Mouse (Mus musculus) adrenal gland, postnatal 36 days (tissue): Measurements from ENCODE around the gene Ppm1l. TPM values are rescaled to one million over a fixed set of nuclear protein-coding genes. Genes with fewer than 3 reads are reported as not detected.

Experiments used
- DNase-seq, 2 experiments: peaks; one replicate each; pipeline ENCODE4 v3.0.0; 2021; ENCODE audit warnings: mixed read lengths in 1 of 2
- total RNA-seq, 2 experiments: library from RNA; stranded (reverse); gene quantifications; 2 replicates each; pipeline ENCODE4 v1.2.3; 2021

The Ppm1l gene
- total RNA-seq, 2 experiments from 2014 or later: 13.5 to 15.9 TPM

DNA sequence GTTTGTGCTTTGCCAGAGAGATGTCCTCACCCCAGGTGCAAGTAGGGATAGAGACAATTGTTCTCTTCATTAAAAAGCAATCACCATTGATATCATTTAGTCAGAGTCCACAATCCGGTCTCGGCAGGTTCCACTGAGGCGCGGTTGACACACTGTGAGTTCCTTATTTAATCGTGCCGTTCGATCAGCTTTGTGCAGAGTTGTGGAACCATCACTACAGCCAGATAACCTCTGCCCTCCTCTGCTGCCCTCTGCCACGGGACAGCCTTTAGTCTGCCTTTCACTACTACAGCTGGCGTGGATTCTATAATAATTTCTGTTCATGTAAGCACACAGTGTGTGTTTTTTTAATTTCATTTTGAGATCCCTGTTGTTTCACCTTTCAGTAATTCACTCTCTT, 17.2 kb downstream of the Ppm1l start:
- no peak for DNase-seq

DNA sequence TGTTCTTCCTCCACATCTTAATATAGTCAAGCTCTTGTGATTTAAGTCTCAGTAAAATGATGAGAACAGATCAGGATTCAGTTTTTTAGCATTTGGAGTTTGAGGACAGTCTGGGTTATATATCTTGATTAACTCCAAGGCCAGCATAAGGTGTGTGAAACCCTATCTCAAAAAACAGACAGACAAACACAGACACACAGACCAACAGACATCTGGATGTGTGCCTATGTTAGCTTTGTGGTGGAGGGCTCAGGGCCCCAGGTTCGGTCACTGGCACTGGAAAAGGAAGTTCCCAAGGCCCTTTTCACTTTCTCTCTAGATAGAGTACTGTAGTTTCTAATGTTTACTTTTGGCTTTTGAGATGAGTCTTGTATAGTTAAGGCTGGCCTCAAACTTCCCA, 23.8 kb downstream of the Ppm1l start:
- DNase-seq: no peak

DNA sequence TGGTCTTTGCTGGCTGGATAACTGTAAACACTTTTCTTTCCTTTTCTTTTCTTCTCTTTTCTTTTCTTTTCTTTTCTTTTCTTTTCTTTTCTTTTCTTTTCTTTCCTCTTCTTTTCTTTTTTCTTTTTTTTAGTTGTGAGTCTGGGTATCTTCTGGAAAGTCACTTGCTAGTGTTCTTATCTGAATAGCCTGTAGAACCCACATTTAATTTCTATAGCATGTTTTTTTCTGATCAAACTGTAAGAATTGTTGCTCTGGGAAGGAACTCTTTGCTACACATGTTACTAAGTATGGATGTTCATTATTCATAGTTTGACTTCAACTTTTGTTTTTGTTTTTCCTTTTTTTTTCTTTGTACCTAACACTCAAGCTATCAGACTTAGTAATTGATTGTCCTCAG, 24.3 kb downstream of the Ppm1l start:
- DNase-seq: no peak

DNA sequence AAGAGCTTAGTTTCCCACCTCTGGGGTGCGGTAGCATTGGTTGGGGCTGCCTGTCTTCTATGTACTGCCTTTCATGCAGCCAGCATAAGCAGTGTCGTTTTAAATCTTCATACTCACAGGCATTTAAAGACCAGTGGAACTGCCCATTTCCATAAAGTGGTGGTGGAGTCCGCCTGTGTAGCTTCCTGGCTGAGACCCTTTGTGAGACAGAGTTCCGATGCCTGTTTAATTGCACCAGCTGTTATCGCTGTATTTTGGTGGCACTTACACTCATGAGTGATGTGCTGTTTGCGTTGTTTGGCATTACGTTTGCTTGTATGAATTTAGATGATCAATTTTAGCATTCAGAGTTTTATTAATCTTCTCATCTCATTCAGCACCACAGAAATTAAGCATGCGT, 24.9 kb downstream of the Ppm1l start:
- no peak for DNase-seq

DNA sequence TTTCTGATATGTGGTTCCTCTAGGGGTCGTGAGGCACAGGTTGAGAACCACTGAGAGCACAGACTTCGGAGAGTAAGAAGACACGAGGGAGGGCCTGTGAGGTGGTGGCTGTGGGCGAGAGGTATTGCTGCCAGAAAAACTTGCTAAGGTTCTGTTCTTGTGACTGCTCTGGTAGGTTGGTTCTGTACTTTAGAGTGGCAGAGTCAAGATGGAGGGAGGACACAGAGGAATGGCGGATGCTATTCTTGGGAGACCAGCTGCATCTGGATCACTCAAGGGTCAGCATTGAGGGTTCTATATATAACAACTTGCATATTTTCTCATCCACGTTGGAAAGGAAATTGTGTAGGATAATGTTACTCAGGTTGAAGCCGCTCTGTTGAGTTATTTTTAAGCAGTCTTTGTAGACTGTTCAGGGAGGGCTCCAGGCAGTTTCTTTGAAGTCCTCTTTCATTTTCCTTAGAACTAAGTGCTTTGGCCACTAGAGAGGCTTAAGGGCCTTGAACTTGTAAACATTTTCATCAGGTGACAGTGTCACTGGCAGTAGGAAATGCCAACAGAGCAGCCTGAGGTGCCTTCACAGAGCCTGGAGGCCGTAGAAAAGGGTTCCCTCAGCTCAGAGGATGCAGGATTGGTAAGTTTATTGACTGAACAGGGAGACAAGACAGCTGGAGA, 25.7 kb downstream of the Ppm1l start:
- DNase-seq: no peak

DNA sequence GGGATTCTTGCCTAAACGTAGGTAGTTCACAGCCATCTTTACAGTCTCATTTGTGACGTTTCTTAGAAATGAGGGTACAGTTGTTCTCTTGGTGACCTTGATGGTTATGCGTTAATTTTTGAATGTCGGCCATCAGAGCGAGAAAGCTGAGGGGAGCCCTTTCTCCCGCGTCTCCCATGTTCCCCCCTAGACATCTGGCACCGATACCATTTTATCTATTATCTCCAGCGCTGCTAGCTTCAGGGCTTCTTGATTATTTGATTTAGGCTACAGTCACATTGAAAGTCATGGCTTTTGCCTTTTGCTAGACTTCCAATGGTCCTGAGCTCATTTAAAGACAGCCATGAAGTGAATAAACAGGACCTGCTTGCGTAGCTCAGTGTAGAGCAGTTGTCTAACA, 26.5 kb downstream of the Ppm1l start:
- DNase-seq: no peak

DNA sequence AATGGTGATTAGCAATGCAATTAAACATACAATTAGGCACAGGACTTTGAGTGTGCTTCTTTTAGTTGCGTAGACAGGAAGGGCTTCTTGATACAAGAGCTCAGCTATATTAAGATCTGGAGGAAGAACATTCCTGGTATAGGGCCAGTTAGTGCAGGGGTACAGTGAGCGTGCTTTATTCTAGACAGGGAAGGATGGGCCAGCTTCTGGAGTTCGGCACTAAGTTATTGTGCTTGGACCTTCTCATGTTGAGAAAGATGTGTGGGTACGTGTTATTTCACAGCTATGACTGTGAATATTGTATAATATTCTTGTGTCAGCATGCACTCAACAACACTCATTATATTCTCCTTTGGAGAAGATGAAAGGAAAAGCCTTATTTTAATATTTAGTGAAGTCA, 29.9 kb downstream of the Ppm1l start:
- no peak for DNase-seq

DNA sequence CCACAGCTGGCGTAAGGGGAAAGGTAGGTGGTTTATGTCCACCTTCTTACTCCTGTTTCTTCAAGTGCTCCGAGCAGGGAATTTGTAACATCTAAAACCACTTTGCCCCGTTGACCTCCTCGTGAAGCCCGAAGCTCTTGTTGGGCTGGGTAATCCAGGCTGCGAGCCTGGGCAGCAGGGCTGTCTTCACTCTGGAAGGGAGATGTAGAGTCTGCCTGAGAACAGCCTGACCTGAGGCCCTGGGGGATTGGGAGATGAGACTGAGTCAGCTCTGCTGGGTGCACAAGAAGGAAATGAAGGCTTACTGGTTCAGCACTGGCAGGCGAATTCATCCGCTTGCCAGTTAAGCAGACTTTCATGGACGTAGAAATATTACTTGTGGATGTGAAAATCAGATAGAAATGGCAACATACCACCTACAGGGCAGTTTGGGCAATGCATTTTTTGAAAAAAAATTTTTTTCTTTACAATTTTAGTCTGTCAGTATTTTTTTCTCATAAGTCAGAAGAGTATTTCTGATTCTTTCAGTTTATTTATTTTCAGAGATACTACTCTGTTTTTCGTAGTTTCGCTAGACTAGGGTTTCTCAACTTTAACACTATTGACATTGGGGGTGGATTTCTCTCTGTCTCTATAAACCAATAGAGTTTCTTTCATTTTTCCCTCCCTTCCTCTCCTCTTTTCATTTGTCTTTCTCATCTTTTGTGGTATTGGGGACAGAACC, 31.7 kb downstream of the Ppm1l start:
- no peak for DNase-seq

DNA sequence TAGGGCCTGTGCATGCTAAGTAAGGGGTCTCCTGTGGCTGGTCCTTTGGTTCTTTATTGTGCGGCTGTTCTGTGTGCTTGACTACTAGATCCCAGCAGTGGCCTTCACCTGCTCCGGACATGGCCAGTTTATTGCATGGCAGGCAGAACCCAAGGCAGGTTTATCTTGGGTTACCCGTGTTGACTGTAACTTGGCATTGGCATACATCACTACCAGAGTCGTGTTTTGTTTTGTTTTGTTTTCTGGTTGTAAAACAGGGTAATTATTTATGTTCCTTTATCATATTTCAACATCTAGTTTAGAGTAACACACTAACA, 32.2 kb downstream of the Ppm1l start:
- DNase-seq: no peak

DNA sequence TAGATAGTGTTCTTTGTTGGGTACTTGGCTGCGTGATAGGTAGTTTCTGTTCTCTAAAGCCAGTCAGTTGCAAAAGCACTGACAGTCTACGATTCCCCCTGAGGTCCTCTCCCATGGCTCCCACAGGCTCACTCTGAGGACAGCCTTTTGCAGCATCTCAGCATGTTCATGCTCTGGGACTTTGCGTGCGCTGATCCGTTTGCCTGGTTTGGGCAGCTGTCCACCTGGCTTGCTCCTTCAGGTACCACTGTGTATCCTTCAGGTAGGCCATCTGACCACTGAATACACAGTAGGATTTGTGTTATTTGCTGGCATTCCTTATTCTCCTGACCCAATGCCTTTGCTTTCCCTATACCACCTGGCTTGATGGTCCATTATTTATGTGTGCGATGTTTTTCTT, 33.3 kb downstream of the Ppm1l start:
- DNase-seq: no peak

DNA sequence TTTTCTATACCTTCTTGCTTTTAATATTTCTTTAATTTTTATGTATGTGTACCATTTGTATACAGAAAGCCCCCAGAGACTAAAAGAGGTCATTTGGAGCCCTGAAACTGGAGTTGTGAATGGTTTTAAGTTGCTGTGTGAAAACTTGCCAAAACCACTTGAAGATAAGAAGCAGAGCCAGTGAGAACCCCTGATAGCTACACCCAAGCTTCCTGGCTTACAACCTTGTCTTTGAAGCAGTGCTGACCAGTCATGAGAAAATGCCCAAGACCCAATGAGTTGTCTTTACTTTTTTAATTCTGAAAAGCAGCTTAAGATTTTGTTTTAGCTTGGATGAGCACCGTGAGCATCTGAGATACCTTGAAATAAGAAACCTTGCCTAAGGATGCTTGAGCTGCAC, 35.5 kb downstream of the Ppm1l start:
- no peak for DNase-seq

DNA sequence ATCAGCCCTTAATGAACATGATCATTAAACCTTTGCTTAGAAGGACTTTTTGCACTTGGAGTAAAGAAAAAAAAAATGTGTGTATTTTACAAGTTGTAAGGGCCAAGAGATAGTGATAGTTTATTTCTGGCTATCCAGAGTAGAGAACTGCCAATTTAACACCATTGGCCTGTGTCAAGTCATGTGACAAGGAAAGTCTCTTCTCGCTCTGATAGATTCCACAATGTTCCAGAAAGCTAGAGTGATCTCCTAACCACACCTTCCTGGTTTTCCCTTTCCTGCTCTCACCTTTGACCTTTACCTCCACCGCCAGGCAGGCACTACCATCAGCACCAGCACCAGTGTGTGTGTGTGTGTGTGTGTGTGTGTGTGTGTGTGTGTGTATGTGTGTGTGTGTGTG, 38.0 kb downstream of the Ppm1l start:
- DNase-seq: no peak

DNA sequence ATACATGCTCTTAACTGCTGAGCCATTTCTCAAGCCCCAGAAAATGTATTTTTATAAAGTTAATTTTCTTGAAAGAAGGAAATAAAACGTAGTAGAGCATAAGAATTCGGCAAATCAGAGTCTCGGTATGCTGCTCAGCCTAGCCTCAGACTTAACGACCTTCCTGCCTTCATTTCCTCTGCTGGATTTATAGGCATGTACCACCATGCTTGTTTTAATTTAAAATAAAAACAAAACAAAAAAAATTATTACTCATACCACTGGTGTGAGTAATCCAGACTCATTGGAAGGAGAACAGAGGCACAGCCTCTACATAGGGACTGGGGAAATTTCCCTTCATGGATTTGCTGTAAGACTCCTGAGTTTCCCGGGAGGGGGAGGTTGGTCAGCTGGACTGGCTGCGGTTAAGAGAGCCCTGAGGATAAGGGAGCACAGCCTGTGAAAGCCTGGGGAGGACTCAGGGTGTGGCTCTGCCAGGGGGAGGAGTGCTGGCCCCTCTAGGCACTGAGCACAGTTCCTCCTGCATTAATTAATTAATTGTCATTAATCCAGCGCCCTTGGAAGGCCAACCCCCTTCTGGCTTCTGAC, 39.5 kb downstream of the Ppm1l start:
- no peak for DNase-seq

DNA sequence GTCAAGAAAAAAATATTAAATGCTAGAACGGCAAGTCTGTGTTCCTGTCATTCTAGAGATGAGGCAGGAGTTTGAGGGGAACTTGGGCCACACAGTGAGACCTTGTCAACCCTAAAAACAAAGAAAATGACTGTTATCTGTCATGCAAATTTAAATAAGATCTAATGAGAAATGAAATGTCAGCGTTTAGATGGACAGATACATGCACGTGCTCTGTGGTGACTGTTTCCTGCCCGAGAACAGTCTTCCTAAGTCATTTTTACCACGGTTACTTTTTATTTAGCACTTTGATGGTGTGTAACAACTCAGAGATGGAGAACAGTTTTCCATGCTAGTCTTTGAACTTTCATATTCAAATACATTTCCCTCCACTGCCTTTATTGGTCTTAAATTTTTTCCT, 40.1 kb downstream of the Ppm1l start:
- no peak for DNase-seq

DNA sequence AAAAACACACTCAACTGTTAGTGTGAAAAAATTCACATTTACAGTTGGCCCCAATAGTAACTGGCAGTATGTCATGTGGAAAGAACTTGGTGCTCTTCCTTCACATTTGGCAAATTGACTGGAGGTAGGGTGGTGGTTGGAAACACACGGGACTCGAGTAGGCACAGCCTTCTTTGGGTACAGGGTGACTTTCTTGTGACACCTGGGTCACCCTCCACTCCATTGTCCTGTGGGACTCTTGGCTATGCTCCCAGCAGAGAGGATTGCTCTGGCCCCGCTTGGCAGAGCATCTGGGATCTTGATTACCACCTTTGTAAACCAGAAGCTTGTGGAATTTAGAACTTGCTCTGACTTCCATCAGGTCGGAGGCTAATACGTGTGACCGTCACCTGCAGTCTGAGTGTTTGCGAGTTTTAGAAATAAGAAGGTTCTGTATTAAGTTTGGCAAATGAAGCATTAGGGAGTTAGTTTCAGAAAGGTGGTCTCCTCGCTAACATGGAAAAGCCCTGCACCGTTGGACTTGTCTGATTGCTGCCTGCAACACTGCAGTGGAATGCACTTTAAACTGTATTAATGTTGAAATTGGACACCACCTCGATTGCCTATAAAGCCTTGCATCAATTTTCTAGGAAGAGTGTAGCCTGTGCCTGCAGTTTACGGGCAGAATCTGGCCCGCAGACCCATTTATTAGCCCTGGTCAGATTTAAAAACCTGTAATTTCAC, 41.4 kb downstream of the Ppm1l start:
- DNase-seq: no peak

DNA sequence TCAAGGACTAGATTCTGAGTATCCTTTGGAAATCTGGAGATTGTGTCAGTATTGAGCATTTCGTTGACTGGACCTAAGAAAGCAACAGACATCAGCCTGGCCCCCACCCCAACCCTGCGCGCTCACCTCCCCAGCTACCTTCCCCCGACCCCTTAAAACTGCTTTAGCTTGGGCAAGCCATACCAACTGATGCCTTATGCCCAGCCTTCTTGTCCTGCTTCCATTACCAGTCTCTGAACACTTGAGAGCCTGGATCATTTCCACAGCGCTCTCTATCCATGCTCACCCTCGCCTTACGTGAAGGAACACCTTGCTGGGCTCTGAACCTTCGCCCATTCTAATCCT, 41.9 kb downstream of the Ppm1l start:
- no peak for DNase-seq

DNA sequence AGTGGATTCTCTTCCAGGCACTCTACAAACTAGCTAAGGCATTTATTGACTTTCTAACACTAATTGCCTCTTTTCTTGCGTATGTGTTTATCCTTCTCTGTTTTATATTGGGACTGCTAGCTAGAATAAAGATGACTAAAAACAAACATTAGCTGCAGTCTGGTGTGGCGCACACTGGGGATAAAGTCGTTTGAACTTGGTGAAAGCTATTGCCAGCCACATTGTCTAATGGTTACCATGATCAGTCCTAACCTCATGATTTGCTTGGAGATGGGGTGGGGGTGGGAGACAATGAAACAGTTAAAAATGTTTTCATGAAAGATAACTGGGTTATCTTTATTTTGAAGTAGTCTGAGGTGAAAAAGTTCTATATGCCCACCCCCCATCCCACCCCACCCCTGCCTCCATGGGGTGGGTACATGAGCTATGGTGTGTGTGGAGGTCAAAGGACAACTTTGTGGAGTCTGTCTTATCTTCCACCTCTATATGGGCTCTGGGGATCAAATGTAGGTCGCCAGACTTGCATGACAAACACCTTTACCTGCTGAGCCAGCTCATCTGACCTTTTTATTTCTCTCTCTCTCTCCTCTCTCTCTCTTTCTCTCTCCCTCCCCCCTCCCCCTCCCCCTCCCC, 43.7 kb downstream of the Ppm1l start:
- no peak for DNase-seq

DNA sequence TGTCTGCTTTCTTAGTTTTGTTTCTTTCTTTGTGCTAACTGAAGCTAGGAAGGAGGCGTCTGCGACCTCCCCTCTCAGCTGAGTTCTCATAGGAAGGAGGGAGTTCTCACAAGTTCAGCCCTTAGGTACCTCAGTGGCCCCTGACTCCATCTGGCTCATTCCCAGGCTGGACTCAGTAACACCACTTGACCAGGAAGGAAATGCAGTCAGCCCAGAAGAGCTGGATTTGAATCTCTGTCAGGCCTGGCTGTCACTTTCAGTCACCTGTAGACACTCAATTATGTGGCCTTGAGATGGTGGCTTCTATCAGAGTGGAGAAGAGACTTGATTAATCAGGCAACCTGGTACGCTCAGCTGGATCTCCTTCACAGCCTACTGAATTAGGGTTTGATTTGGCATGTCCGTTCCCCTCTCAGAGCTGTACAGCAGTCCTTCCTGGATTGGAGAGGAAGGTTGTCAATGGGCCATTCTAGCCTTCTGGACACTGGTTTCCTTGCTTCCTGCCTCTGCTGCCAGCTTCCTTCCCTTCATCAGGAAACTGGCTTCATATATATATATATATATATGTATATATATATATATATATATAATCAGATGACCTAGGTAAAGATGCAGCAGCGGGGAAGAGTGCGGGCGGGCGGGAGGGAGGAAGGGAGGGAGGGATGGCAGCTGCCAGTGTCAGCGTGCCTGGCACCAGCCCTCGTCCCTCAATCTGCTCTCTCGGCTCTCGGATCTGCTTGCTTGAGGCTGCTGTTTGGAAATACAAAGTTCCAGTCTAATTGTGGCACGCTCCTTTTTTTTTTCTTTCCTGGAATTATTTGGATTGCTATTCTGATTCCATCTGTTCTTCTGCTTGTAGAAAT, 45.1 kb downstream of the Ppm1l start:
- no peak for DNase-seq

DNA sequence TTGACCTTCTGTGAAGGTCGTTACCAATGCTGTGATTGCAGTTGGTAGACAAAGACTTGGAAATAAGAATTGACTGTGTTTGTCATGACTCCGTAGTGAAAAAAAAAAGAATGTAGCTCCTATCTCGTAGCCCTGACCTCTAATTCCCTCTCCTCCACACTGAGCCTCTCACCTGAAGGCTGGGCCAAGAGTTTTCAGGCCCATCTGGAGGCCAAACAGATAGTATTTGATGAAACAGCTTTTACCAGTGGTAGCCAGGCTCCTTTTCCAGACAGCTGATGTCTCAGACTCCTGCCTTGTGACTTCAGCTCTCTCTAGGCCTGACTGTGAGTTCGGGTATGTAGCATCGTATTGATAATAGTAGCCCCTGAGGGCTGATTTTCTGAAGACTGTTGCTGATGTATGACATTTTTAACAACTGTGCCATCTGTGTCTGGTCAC, 45.7 kb downstream of the Ppm1l start:
- DNase-seq: no peak

DNA sequence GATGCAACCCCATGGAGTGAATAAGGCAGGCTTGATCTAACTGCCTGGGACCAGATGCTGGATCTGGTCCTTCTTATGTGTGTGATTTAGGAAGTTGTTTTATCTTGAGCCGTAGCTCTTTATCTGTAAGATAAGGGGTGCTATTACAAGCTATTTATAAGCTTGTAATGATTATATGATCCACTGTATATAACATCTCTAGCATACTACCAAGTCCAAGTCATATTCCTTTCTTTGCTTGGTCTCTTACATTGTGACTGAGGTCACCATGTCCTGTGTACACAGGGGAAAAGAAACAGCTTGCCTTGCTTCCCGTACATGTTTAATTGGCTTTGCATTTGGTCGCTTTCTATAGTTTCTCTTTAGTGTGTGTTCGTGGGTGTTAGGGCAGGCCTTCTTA, 46.2 kb downstream of the Ppm1l start:
- no peak for DNase-seq

DNA sequence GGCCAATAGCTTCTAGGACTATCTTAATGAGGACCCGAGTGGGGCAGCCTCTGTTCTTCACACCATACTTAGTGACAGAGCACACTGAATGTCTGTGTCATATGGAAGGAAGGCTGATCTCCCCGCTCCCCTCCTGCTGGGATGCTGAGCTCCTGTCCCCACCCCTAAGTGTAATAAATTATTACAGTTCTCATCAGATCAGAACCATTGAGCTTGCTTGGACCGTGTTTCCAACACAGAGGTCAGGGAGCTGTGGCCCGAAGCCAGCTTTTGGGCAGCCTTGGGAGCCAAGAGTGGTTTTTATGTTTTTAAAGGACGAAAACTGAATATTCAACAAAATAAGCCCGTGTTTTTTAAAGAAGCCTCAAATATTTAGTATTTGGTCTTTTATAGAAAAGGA, 47.5 kb downstream of the Ppm1l start:
- DNase-seq: peak; percentile 50 to 54

DNA sequence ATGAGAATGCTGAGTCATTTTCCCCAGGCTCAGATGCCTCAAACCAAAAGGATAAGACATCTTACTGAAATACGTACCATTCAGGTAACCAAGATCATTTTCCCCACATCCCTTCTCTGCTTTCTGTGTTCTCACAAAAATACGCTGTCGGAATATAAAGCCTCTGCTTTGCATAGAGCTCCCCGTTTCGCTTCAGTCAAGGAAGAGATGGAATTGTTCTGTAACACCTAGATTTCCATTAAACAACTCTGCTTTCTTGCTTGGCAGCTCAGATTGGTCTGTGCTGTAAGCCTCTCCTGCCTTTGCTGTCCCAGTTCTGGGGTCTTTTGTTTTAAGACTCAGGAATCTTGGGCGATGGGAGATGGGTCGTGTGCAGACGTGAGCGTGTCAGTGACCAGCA, 51.3 kb downstream of the Ppm1l start:
- no peak for DNase-seq
